Mouse (Mus musculus): Measurements from ENCODE around the gene Sinhcaf.
"Not testable (repeated sequence)": the region's sequence is repeated elsewhere in the genome, so short reads cannot be mapped to it uniquely, and the experiment has no call there.

Sinhcaf gene

DNA sequence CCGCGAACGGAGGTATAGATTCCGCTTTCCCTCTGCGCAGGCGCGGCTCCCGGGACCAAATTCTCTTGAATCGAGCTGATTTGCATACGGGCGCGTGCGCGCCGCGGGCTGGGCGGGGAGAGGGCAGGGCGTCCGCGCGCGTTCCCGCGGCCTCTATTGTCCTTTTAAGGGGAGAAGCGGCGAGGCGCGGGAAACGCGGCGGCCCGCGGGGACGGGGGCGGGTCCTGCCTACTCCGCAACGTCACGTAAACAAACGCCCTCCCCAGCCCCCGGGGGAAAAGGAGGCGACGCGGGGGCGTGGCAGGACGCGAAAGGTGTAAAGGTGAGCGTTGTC lies at the start of gene Sinhcaf:
Gene Sinhcaf (minus strand): TSS at position 59 of the 334 bp plus-strand sequence.
- DNase-seq = peak; percentile 94

DNA sequence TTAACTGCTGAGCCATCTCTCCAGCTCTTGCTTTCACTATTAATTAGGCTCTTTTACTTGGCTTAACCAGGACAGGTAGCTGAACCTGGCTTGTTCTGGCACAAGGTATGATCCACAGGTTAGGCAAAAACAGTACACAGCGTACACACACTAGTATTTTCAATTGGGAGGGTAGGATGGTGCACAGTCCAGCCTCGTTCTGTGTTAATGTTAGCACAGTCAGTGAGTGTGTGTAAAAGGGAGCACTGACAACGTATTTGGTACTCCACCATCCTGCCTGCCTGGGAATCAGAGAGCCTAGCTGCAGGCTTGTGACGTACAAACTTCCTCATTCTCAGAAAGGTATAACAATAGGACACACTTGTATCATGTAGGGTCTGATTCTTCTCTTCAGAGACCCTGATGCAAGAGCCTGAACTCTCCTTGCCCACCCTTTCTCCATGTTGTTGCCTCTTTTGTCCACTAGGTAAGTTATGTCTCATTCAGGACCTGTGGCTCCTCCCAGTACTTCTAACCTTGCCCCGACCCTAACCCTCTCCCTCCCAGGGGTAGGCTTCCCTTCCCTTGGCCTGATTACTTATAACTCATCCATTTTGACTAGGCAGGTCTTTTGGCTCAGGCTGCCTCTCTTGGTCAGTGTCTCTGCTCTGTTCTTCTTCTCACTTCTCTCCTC lies 48.2 kb upstream of the Sinhcaf start:
- no peak for DNase-seq

DNA sequence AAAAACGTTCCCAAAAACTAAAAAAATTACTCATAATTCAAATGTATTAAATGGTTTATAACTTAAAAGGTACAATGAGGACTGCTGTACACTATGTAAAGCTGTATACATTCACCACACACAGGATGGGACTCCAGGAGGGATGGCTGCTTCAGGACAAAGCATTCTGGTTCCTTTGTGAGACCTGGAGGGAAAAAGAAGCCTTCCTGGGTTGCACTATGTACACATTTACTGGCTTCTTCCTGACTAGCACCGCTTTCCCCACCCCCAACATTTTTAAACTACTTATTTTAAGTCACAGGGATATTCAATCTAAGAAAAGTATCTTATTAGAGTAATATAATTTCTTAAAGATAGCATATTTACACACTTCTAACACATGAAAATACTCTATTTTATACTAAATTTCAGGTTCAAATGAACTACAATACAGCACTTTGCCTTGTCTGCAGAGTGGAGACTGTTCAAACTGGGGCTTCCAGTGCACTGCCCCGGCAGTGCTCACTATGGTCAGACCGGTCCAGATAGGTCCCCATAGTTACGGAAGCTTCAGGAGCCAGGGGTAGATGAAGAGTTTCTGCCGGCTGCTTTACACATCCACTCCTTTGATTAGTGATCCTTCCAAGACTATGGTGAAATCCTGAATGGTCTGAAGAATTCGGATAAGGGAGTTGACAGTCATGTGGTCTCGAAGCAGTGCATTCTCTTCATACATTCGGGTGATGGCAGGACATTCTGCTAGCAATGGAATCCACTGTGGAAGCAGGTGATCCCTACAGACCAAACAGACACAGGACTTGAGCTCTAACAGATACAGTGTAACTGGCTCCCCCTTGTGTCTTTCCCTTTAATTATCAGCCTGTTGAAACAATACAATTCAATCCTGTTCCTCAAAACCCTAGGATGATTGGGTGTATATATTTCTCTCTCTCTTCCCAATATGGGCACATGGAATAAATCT lies 47.1 kb upstream of the Sinhcaf start:
- DNase-seq = no peak

DNA sequence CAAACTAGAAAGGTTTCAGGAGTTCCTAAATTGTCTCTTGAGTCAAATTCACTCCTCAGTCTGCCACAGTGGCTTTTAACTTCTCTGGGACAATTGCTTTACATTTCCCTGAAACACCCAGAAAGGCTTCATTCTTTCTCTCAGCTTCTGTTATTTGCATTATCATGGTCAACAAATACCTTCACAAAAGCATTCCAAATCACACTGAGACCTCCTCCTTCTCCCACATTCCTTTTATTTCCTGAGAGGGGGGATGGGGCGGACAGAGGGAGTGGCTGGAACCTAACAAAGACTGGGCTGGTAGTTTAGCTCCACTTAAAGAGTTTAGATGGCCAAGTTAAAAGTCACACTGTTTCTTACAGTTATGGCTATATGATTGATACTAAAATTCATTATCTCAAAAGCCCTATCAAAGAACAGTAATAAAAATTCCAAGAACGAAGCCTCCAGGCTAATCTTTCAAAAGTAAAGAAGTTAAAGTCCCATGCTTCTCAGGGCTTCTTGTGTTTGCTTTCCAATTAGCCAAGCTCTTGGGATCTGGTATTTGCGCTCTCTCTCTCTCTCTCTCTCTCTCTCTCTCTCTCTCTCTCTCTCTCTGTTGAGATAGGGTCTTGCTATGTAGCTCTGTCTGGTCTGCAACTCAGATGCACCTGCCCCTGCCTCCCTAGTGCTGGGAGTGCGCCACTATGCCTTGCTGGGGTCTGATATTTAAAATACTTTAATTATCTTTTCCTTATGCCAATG lies 46.3 kb upstream of the Sinhcaf start:
- no peak for DNase-seq

DNA sequence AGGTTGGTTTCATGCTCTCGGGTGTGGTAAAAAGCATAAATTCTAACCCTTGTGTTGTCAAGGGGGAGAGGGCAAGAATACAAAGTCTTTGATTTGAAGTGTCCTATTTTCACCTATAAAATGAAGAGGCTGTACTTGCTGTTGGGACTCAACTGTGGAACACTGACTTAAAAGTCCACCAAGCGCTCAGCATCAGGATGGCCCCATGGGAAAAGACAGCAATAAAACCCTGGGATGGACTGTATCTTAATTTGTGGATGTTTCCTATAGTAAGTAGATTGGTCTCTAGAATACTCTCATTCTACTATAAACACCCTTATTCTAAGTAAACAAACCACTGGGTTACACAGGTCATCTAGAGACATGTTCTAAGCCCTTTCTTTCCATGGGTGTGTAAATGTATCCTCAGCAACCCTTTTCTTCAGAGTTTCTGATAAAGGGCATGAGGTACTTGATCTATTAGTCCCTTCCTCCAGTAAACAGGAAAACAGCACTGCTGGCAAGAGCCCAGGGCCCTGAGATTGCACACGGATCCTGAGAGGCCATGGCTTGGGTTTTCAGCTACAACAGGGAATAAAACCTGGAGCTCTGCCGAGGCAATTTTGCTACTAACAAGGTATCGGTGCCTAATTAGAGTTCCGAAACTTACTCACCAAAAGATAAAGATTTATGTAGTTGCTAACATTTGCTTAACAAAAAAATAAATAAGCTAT lies 45.5 kb upstream of the Sinhcaf start:
- DNase-seq = no peak

DNA sequence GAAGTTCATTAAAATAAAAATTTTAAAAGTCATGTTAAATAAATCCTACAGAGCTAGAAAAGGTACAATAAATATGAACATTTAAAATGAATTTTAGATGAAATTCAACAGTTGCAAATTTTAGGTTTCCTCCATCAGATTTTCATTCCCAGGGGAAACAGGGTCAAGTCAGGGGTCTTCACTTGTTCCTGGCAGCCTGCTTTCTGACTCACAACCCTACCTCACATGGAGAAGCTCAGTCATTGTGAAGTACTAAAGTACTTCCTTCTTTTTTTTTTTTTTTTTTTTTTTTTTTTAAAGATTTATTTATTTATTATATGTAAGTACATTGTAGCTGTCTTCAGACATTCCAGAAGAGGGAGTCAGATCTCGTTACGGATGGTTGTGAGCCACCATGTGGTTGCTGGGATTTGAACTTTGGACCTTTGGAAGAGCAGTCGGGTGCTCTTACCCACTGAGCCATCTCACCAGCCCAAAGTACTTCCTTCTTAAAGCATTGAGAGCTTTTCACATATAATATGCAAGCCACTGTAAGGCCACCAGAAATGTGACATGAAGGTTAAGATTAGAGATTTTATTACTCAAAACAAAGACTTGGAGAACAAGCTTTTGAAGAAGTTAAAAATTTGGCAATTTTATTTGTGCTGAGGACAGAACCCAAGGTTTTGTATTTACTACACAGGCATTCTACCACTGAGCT lies 43.7 kb upstream of the Sinhcaf start:
- not testable (repeated sequence) for DNase-seq

DNA sequence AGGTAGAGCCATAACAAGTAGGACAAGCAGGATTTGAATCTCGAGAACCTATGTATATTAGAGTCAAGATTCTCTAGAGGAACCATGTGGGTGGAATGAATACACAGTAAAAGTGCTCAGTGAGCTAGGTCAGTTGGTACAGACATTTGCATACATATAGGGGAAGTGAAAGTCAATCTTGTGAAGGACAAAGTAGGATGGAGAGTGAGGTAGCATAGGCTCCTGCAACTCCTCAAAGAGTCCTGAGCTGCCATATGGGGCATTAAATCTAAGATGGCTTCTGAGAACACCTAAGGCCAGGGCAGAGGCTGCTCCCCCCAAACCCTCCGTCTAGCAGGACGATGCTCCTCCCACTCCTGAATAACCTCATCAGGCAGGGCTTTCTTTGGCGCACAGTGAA lies 39.7 kb upstream of the Sinhcaf start:
- DNase-seq = no peak

DNA sequence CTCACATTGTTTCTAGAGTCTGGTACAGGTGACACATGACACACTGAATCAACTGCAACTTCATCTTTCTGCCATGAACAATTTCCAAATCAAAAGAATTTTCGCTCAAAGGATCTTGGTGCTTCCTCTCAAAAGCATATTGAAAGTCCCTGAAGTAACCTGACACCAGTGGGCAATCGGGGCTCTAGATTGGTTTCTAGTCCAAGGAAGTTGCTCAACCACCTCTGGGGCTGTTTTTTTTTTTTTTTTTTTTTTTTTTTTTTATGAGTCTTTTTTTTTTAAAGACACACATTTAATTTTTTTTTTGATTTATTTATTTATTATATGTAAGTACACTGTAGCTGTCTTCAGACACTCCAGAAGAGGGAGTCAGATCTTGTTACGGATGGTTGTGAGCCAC lies 34.2 kb upstream of the Sinhcaf start:
- no peak for DNase-seq

DNA sequence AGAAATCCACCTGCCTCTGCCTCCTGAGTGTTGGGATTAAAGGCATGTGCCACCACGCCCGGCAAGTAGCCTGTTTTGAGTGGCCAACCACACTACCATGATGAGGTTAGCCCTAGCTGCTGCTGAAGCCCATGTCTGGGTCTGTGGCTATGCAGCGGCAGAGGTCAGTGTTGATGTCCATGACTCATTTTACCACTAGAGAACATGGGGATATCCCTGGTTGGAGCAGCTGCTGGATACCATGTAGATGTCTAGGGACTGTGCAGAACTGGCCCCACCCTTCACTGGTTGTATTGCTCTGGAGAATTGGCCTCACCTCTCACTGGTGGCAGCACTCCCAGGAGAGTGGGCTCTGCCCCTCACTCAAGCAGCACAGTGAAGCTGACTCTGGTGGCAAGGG lies 28.8 kb upstream of the Sinhcaf start:
- DNase-seq = no peak

DNA sequence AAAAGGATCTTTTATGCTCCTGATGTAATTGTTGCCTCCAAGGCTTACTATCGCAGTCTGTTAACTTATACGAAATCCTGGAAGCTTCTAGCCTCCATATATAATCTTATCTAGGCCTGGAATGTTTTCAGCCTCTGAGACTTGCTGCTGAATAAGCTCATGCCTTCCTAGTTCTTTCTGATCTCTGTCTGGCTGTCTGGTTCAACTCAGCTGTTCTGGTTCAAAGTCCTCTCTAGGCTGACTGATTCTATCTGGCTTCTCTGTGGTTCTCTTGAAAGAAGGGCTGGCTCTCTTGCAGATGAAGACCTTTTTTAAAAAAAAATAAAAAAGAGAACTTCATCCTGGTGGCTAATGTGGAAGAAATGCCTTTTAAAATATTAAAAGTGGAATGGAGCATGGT lies 26.6 kb upstream of the Sinhcaf start:
- no peak for DNase-seq

DNA sequence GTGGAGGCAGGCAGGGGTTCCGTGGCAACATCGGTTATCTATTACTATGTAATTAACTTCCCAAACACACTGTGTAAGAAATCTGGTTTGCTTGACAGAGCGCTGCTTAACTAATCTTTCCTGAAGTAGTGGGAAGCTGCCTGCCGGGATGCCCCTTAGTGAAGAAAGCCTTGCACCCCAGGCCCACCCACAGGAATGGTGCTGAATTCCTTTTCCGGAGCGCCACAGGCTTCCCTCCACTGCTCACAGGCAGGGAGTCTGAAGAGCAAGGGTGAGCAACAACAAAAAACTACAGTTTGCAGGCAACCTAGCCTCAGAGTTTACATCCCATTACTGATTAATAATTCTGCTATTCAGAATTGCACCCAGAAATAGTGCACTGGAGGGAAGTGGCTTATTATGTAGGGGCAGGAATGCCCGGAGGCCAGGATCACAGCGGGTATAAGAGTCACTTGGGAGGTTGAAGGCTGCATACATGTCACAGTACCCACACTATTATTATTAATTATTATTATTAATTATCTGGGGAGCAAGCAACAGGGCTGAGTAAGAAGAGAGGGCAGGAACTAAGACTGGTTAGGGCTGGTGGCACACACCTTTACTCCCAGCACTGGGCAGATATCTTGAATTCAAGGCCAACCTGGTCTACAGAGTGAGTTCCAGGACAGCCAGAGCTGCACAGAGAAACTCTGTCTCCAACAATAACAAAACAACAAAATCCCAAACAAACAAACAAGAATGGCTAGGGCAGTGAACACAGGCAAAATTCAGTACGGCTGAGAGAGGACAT lies 26.0 kb upstream of the Sinhcaf start:
- DNase-seq = no peak

DNA sequence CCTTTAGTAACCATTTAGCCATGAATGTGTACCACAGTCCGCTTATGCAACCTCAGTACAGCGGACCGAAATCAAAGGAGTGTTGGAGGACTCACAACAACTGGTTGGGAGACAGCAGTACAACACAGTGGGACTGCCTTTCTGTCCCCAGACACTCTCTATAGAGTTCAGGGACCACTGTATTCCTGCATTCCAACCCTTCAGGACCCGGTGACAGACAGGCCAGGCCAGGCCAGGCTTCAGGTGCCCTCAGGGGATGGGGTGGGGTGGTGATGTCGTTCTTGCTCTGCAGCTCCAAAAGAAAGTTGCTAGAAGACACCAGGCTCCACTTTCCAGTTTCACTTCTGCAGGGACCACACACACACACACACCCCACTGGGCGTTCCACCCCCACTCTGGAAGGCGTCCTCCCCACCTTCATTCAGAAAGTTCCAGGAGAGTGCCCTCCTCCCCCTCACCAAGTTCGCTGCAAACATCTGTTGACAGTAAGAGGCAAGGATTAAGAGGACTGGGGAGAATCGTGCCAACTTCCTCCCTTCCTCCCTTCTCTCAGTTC lies 25.2 kb upstream of the Sinhcaf start:
- no peak for DNase-seq

DNA sequence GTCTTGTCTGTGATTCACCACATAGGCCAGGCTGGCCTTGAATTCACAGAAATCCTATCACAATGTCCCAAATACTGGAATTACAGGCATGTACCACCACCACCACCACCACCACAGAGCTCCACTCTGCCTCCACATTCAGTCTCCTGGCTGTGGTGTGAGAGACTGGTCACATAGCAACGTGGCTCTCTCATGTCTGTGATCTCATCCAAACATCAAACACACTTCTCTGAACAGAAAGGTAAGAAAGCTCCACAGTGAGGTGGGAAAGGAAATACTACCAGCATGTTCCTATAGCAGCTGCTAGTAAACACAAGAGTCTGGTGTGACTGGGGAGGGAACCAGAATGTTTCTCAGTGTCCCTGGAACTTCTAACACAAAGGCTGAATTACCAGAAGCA lies 15.0 kb upstream of the Sinhcaf start:
- DNase-seq = no peak

DNA sequence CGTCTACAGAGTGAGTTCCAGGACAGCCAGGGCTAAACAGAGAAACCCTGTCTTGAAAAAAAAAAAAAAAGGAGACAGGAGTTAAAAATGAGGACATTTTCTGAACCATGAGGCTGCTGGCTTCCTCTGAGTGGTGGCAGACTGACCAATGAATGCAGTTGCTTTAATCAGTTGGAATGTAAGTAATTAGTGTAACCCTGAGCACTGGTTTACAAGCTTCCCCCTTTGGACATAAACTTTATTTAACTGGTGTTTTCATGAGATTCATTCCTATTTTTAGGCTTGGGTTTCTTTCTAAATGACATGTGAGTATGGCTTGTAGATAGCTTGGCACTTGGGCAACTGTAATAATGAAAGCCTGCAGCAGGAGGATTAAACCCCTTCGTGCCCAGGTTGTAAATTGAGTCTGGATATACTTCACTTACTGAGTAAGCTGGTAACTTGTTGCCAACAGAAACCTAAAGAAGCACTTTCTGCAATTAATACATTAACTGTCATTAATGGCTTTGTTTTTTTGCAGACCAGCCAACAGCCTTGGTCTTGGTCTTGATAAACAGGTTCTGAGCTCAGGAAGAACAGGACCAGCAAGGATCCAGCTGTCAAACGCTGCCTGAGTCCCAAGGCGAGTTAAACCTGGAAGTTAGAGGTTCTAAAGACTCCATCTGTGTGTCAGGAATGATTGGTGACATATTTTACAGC lies 13.4 kb upstream of the Sinhcaf start:
- no peak for DNase-seq

DNA sequence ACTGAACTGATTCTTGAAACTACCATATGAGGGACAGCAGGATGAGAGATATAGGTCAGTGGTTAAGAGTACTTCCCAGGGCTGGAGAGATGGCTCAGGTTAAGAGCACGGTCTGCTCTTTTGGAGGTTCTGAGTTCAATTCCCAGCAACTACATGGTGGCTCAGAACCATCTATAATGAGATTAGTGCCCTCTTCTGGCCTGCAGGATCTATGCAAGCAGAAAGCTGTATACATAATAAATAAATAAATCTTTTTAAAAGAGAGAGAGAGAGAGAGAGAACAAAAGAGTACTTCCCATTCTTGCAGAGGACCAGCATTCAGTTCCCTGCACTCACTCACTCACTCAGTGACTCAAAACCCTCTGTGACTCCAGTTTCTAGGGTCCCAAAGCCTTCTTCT lies 12.4 kb upstream of the Sinhcaf start:
- no peak for DNase-seq

DNA sequence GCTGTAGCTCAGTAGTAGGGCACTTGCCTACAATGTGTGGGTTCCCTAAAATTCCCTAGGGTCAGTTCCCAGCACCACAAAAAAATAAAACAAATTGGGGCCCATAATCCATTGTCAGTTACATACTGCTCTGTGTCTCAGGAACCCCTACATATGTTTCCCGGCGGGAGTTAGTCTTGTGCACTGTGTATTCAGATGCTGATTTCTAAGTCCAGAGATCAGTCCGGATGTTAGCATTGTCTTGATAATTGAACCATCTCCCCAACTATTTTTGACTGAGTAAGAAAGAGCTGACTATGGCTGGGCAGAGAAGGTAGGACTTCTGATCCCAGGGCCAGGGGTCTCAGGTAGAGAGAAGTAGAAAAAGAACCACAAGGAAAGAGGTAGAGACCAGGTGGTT lies 10.8 kb upstream of the Sinhcaf start:
- DNase-seq = no peak

DNA sequence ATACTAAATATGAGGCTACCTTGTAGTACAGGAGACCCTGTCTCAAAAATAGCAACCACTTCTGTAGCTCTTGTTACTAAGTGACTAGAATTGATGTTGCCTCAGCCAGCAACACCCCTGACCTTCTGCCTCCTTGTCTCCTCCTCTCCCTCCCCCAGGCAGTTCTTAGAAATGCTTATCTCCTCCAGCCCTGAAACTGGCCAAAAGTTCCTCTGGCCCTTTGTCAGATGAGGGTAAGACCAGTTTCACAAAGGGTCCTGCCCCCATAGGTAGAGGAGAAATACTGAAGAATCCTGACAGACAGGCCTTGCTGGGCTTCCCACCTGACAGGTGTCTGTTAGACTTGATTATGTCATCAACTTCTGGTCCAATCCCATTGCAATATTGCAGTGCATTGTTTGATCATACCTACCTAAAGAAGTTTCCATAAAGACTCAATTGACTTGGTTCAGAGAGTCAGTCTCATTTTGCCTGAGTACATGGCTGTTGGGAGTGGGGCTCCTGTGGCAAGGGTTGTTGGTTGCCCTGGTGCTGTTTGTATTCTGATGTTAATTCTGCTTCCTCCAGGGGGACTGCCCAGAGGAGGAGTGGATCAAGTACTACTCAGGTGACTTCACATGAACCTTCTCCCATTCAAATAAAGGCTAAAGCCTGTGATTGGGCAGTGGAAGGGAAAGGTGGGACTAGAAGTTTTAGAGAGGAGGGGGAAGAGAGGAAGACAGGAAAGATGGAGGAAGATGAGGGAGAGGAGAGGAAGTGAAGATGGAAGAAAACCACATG lies 9.6 kb upstream of the Sinhcaf start:
- no peak for DNase-seq

DNA sequence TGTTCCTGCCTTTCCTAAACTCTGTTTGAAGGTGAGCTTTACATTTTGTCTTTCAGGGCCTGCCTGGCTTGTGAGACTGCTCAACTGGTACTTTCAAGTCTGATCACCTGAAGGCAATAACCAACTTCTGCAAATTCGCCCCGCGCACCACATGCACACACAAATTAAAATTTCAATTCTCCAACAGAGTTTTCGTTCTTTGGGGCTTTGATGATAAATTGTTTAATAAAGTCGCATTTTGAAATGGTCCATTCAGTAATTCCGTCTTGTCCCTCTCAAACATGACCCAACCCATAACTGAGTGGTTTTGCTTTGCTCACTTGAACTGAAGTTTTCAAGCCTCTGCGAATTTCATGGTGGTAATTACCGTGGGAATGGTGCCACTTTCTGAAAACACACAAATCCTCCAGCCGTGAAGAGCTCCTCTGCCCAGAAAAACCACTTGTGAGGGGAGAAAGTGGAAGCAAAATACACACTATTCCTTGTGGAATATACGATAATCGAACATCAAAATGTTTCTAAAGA lies 676 bp upstream of the Sinhcaf start:
- no peak for DNase-seq
